Mouse (Mus musculus) heart, postnatal 10 days (tissue): ENCODE results near the gene Phpt1. TPM values are rescaled to one million over a fixed set of nuclear protein-coding genes. Genes with fewer than 3 reads are reported as not detected.

ENCODE experiments used
- DNase-seq, 2 experiments: peaks; one replicate each; pipeline ENCODE4 v3.0.0; 2021
- intact Hi-C: fragments of 180-260 bp; cut with DNase I; formaldehyde crosslinking; loops from one replicate; pipeline ENCODE4 v1.15.1; 2025
- total RNA-seq, 2 experiments: library from RNA; stranded (reverse); gene quantifications; 2 replicates each; pipeline ENCODE4 v1.2.3; 2021

Phpt1 gene
- total RNA-seq, 2 experiments from 2014 or later, result 93.8 to 101 TPM

- intact Hi-C loops, result no loop called here
- DNase-seq, result no peak
These were observed 8.1 kb upstream of the Phpt1 start for GRCm38 (mm10) chr2:25583120-25583481.

GRCm38 (mm10) chr2:25582466-25583119 lies 7.6 kb upstream of the Phpt1 start:
- intact Hi-C loops, result no loop called here
- peak in 1 of 2 experiments; percentile 32 for DNase-seq

- intact Hi-C loops, result no loop called here
- DNase-seq, result peak in 1 of 2 experiments; percentile 27
These were observed 6.9 kb upstream of the Phpt1 start for GRCm38 (mm10) chr2:25581901-25582301.

GRCm38 (mm10) chr2:25581294-25581864 lies 6.4 kb upstream of the Phpt1 start, which contains the start of gene Ajm1:
Gene Ajm1 (minus strand): TSS chr2:25581757.
- intact Hi-C loops, result no loop called here
- peak; percentile 76 to 81 for DNase-seq

- intact Hi-C loops, result no loop called here
These were observed 5.6 kb upstream of the Phpt1 start for GRCm38 (mm10) chr2:25580621-25581101.

GRCm38 (mm10) chr2:25579737-25580460 lies 4.9 kb upstream of the Phpt1 start:
- intact Hi-C loops, result no loop called here
- DNase-seq, result peak in 1 of 2 experiments; percentile 43

More at GRCm38 (mm10) chr2:25580621-25581101, 5.6 kb upstream of the Phpt1 start:
- no peak for DNase-seq

GRCm38 (mm10) chr2:25578796-25579736 lies 4.0 kb upstream of the Phpt1 start:
- no peak for DNase-seq
- intact Hi-C loops, result no loop called here

GRCm38 (mm10) chr2:25577951-25578795 lies 3.1 kb upstream of the Phpt1 start:
- intact Hi-C loops, result no loop called here
- DNase-seq, result no peak

- no peak for DNase-seq
- intact Hi-C loops, result no loop called here
These were observed 2.2 kb upstream of the Phpt1 start for GRCm38 (mm10) chr2:25576965-25577891.

- intact Hi-C loops, result no loop called here
- no peak for DNase-seq
These were observed 1.2 kb upstream of the Phpt1 start for GRCm38 (mm10) chr2:25576028-25576850.

- intact Hi-C loops, result no loop called here
These were observed 506 bp upstream of the Phpt1 start for GRCm38 (mm10) chr2:25575432-25576027.

GRCm38 (mm10) chr2:25574136-25574535 lies 888 bp downstream of the Phpt1 start:
- no peak for DNase-seq
- intact Hi-C loops, result no loop called here

More at GRCm38 (mm10) chr2:25575432-25576027, 506 bp upstream of the Phpt1 start:
- peak; percentile 53 to 60 for DNase-seq

- intact Hi-C loops, result no loop called here
- DNase-seq, result no peak
These were observed 2.0 kb downstream of the Phpt1 start for GRCm38 (mm10) chr2:25573068-25573467.

- no peak for DNase-seq
- intact Hi-C loops, result no loop called here
These were observed 3.8 kb downstream of the Phpt1 start for GRCm38 (mm10) chr2:25571221-25571620.

- no peak for DNase-seq
- intact Hi-C loops, result no loop called here
These were observed 5.7 kb downstream of the Phpt1 start for GRCm38 (mm10) chr2:25569323-25569722.

GRCm38 (mm10) chr2:25568473-25569019 lies 6.5 kb downstream of the Phpt1 start:
- no peak for DNase-seq
- intact Hi-C loops, result no loop called here

- intact Hi-C loops, result no loop called here
These were observed 8.5 kb downstream of the Phpt1 start for GRCm38 (mm10) chr2:25566558-25566957.

More at GRCm38 (mm10) chr2:25566558-25566957, 8.5 kb downstream of the Phpt1 start:
- DNase-seq, result no peak
